Mouse (Mus musculus) large intestine, adult 2 months (tissue): ENCODE results near the gene Olfr699. TPM values are rescaled to one million over a fixed set of nuclear protein-coding genes. Genes with fewer than 3 reads are reported as not detected.
"Not testable (repeated sequence)": the region's sequence is repeated elsewhere in the genome, so short reads cannot be mapped to it uniquely, and the experiment has no call there.

Experiments used
- DNase-seq: peaks from one replicate; pipeline ENCODE4 v3.0.0-alpha.2; 2012; ENCODE audit warnings: low read depth, low spot score
- WGBS: fragments of 180-500 bp; shearing (Covaris S2); methylation state at CpG from one replicate; pipeline ENCODE4 v1.1.7; 2018; 5-methylcytosine and 5-hydroxymethylcytosine counted together
- polyA plus RNA-seq: library from polyadenylated mRNA; depleted of rRNA; stranded (reverse); fragments of >200 nt; gene quantifications from 2 replicates; pipeline ENCODE4 v1.2.3, GENCODE M21; 2012; rRNA removed

Olfr699 gene
- not detected in 2 replicates for polyA plus RNA-seq

GRCm38 (mm10) chr7:106793098-106793497, at the start of gene Olfr699:
Gene Olfr699, minus strand, starts transcription at chr7:106793198.
- WGBS: 62% methylated on average over 1 of the region's 1 CpGs
- no peak for DNase-seq

GRCm38 (mm10) chr7:106833793-106834192, 40.8 kb upstream of the Olfr699 start, which contains the start of gene Olfr702:
Gene Olfr702, minus strand, starts transcription at chr7:106833893.
- no peak for DNase-seq

- DNase-seq: no peak
Observed at GRCm38 (mm10) chr7:106818414-106818813, 25.4 kb upstream of the Olfr699 start.

GRCm38 (mm10) chr7:106815775-106816174, 22.8 kb upstream of the Olfr699 start:
- peak; percentile 3 for DNase-seq
- 8% methylated on average over 2 of the region's 2 CpGs for WGBS

GRCm38 (mm10) chr7:106813829-106814228, 20.8 kb upstream of the Olfr699 start, which contains the start of gene Olfr701:
Gene Olfr701, plus strand, starts transcription at chr7:106814129.
- DNase-seq: no peak
- WGBS: 39% methylated on average over 2 of the region's 2 CpGs

- no peak for DNase-seq
- 89% methylated on average over 1 of the region's 1 CpGs for WGBS
Observed at GRCm38 (mm10) chr7:106808734-106809133, 15.7 kb upstream of the Olfr699 start, which contains the start of gene Olfr700. Gene Olfr700, minus strand, starts transcription at chr7:106808834.

- DNase-seq: no peak
Observed at GRCm38 (mm10) chr7:106788330-106788729, 4.7 kb downstream of the Olfr699 start.

GRCm38 (mm10) chr7:106761008-106761407, 32.0 kb downstream of the Olfr699 start:
- 79% methylated on average over 2 of the region's 2 CpGs for whole genome bisulfite sequencing
- not testable (repeated sequence) for DNase-seq

GRCm38 (mm10) chr7:106758800-106759199, 34.2 kb downstream of the Olfr699 start:
- no peak for DNase-seq
- WGBS: 76% methylated on average over 2 of the region's 2 CpGs

- DNase-seq: no peak
Observed at GRCm38 (mm10) chr7:106755297-106755696, 37.7 kb downstream of the Olfr699 start, which contains the start of gene Olfr698. Gene Olfr698, minus strand, starts transcription at chr7:106755397.

GRCm38 (mm10) chr7:106745811-106746210, 47.2 kb downstream of the Olfr699 start:
- DNase-seq: no peak
- 91% methylated on average over 5 of the region's 5 CpGs for WGBS

GRCm38 (mm10) chr7:106742343-106742742, 50.7 kb downstream of the Olfr699 start, which contains the start of gene Olfr697:
Gene Olfr697, minus strand, starts transcription at chr7:106742443.
- 52% methylated on average over 1 of the region's 1 CpGs for WGBS
- no peak for DNase-seq

Other genes with a start within 250 kb of the Olfr699 start
- not detected in 2 replicates for gene Olfr693, start 112.6 kb downstream of the Olfr699 start, polyA plus RNA-seq
- not detected in 2 replicates for gene Olfr694, start 101.4 kb downstream of the Olfr699 start, polyA plus RNA-seq
- not detected in 2 replicates for gene Olfr695, start 76.8 kb downstream of the Olfr699 start, polyA plus RNA-seq
- not detected in 2 replicates for gene Olfr697, start 50.8 kb downstream of the Olfr699 start, polyA plus RNA-seq
- gene Olfr698, start 37.8 kb downstream of the Olfr699 start, polyA plus RNA-seq: not detected in 2 replicates
- gene Olfr700, start 15.6 kb upstream of the Olfr699 start, polyA plus RNA-seq: not detected in 2 replicates
- not detected in 2 replicates for gene Olfr701, start 20.9 kb upstream of the Olfr699 start, polyA plus RNA-seq
- not detected in 2 replicates for gene Olfr702, start 40.7 kb upstream of the Olfr699 start, polyA plus RNA-seq
- not detected in 2 replicates for gene Olfr703, start 50.2 kb upstream of the Olfr699 start, polyA plus RNA-seq
- not detected in 2 replicates for gene Olfr704, start 70.0 kb upstream of the Olfr699 start, polyA plus RNA-seq
- gene Olfr705, start 83.7 kb upstream of the Olfr699 start, polyA plus RNA-seq: not detected in 2 replicates
- gene Olfr706, start 95.0 kb upstream of the Olfr699 start, polyA plus RNA-seq: not detected in 2 replicates
- gene Olfr707, start 108.0 kb upstream of the Olfr699 start, polyA plus RNA-seq: not detected in 2 replicates
- 0.45 and 0.59 TPM in 2 replicates for gene Olfr1532-ps1, start 114.8 kb upstream of the Olfr699 start, polyA plus RNA-seq
- not detected in 2 replicates for gene Olfr709-ps1, start 139.0 kb upstream of the Olfr699 start, polyA plus RNA-seq
- gene Olfr710, start 155.1 kb upstream of the Olfr699 start, polyA plus RNA-seq: not detected in 2 replicates
- gene Olfr6, start 170.7 kb upstream of the Olfr699 start, polyA plus RNA-seq: not detected in 2 replicates
- gene Olfr711, start 182.3 kb upstream of the Olfr699 start, polyA plus RNA-seq: not detected in 2 replicates
- not detected in 2 replicates for gene Olfr2, start 212.9 kb upstream of the Olfr699 start, polyA plus RNA-seq
- 0.05 and 0.11 TPM in 2 replicates for gene Olfr713, start 238.0 kb upstream of the Olfr699 start, polyA plus RNA-seq